In the genomic region with DNA sequence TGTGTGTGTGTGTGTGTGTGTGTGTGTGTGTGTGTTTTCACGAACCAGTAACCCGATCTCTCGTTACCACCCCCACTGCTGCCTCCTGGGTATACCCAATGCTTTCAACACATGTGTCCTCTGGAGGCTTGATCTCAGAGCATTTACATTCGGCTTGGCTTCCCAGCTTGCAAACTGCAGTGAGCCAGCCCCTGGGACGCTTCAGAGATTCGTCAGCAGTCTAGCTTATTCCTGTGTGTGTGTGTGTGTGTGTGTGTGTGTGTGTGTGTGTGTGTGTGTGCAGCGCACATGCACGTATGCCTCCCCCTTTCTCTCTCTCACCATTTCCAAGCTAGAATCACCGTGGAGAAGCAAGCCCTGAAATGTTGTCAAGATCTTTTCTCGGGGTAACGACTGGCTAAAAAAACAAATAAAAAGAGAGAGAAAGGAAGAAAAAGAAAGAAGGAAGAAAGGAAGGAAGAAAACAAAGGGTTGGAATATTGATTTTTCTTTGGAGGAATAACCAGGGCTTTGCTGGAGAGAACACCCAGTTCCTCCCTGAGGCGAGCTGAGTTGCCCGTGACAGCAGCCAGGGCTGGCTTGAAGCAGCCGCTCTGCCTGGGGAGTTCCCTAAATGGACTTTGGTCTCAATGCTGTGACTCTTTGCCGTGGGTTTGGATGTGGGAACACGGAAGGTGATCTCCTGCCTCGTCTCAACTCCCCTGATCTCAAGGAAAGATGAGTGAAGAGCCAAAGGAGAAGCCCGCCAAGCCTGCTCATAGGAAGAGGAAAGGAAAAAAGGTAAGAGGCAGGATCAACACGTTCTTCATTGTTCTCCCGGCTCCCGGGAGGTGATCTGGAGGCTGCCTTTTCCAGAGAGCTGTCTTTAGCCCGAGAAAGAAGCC, we compare ENCODE assay signal across 8 mouse cellular contexts.
DNase-seq lines count a peak whose midpoint lies in the region; ATAC-seq and TF ChIP-seq lines count a peak whose summit lies in the region.

No protein-coding gene starts in this region.

- peak overlapping the region; percentile 79 for H3ac ChIP-seq in C2C12 (ENCODE audit: control insufficient read depth, insufficient read length, low read depth)

- H3K27ac ChIP-seq in forebrain, embryonic 16.5 days (ENCODE audit: low read length): peak overlapping the region; percentile 89
- H3K27ac ChIP-seq in layer of hippocampus, adult 2 months: peak overlapping the region; percentile 96
- H3K27ac ChIP-seq in liver, postnatal 0 days (ENCODE audit: low read depth): peak overlapping the region; percentile 30; the same call in 1 of the 2 replicates

- TF ChIP-seq EP300 in liver, postnatal 0 days (IDR thresholded peaks at IDR 0.05; ENCODE audit: low read depth): no peak

- H3K79me3 ChIP-seq in C2C12 (ENCODE audit: low read depth): peaks cover 6% of the 10 kb centered on the region

- no peaks in the 10 kb centered on the region for H3K36me3 ChIP-seq in C2C12 (ENCODE audit: control insufficient read depth, insufficient read depth)
- H3K36me3 ChIP-seq in forebrain, embryonic 16.5 days (ENCODE audit: control insufficient read depth, insufficient read depth): no peaks in the 10 kb centered on the region
- H3K36me3 ChIP-seq in liver, postnatal 0 days (replicated peaks; ENCODE audit: insufficient read depth, low read length): no peaks in the 10 kb centered on the region

- peak overlapping the region; percentile 72 for H3K9ac ChIP-seq in forebrain, embryonic 16.5 days (replicated peaks; ENCODE audit: low read depth, low read length)
- H3K9ac ChIP-seq in liver, postnatal 0 days (replicated peaks): peak overlapping the region; percentile 34; the same call in 1 of the 2 replicates

- peak; percentile 82 for ATAC-seq in forebrain, embryonic 16.5 days
- peak; percentile 85 for ATAC-seq in liver, postnatal 0 days
- no peak for ATAC-seq in erythroid progenitor cell, adult 5-6 weeks (replicated peaks; ENCODE audit: low FRiP score, poor library complexity, severe bottlenecking)

- intact Hi-C loops in heart, postnatal 36 days (cut with DNase I): loop anchor here (5.0 kb wide), 2 partner anchors 39 to 119 kb away; no protein-coding TSS in a partner anchor

- H3K79me2 ChIP-seq in C2C12 (ENCODE audit: control insufficient read depth, insufficient read depth): peaks cover 36% of the 10 kb centered on the region

- no peaks in the 10 kb centered on the region for H3K9me3 ChIP-seq in forebrain, embryonic 16.5 days (ENCODE audit: control insufficient read depth, low read length)
- H3K9me3 ChIP-seq in liver, postnatal 0 days (ENCODE audit: low read length): no peaks in the 10 kb centered on the region

- H3K4me3 ChIP-seq in C2C12 (ENCODE audit: insufficient read depth, poor library complexity, severe bottlenecking): peak overlapping the region; percentile 27
- H3K4me3 ChIP-seq in forebrain, embryonic 16.5 days (replicated peaks; ENCODE audit: low read length): peak overlapping the region; percentile 61
- H3K4me3 ChIP-seq in layer of hippocampus, adult 2 months: peak overlapping the region; percentile 80
- H3K4me3 ChIP-seq in liver, postnatal 0 days (ENCODE audit: low read depth, low read length): peak overlapping the region; percentile 40

- peaks cover 26% of the 10 kb centered on the region for H3K4me1 ChIP-seq in forebrain, embryonic 16.5 days (replicated peaks; ENCODE audit: control insufficient read depth, insufficient read depth, low read length)
- peaks cover 3% of the 10 kb centered on the region; the same call in 1 of the 2 replicates for H3K4me1 ChIP-seq in liver, postnatal 0 days (ENCODE audit: insufficient read depth)

- H3K27me3 ChIP-seq in C2C12 (ENCODE audit: control insufficient read depth, insufficient read depth, insufficient read length): no peaks in the 10 kb centered on the region
- no peaks in the 10 kb centered on the region for H3K27me3 ChIP-seq in forebrain, embryonic 16.5 days (replicated peaks; ENCODE audit: control insufficient read depth, insufficient read depth, low read length)
- H3K27me3 ChIP-seq in liver, postnatal 0 days (ENCODE audit: insufficient read depth, low read length): no peaks in the 10 kb centered on the region

- 2% methylated on average over 22 of the region's 22 CpGs for WGBS in forebrain, embryonic 16.5 days
- 13% methylated on average over 22 of the region's 22 CpGs for WGBS in liver, postnatal 0 days (ENCODE audit: insufficient replicate concordance)

- peak overlapping the region; percentile 61 for H3K4me2 ChIP-seq in forebrain, embryonic 16.5 days (ENCODE audit: low read length)
- H3K4me2 ChIP-seq in liver, postnatal 0 days (ENCODE audit: low read depth, low read length): peak overlapping the region; percentile 68

- peak; percentile 41 to 55 for DNase-seq in cerebellum, adult 18-20 months
- DNase-seq in heart, postnatal 36 days: peak; percentile 28 to 49
- peak; percentile 57 to 62 for DNase-seq in layer of hippocampus, adult 2 months (ENCODE audit: low spot score in 2 of 2)
- peak; percentile 26 for DNase-seq in liver, postnatal 0 days
- peak; percentile 70 for DNase-seq in right cerebral cortex, adult 2 months (ENCODE audit: low spot score in 2 of 2)

- no peak for TF ChIP-seq CTCF in C2C12 (IDR thresholded peaks at IDR 0.05; ENCODE audit: control insufficient read depth, insufficient read depth, insufficient read length)
- no peak for TF ChIP-seq CTCF in layer of hippocampus, adult 2 months (conservative IDR thresholded peaks at IDR 0.05)
- TF ChIP-seq CTCF in liver, postnatal 0 days (IDR thresholded peaks at IDR 0.05; ENCODE audit: low read depth): no peak

TF ChIP-seq in C2C12, 6 proteins besides CTCF, POLR2A, EP300 and RAD21:
- TF ChIP-seq MAX (IDR thresholded peaks at IDR 0.05) (peak; percentile 27), FOSL1 (IDR thresholded peaks at IDR 0.05; ENCODE audit: insufficient read depth, low read length, poor library complexity, severe bottlenecking) (no peak)
TF ChIP-seq in C2C12: peak in this region for 1.

Comparison
In these comparisons a context has a peak if more than half of its experiments do, and no peak if none do; other contexts are left out.
1. H3K4me3 ChIP-seq: peak in every context shown above with its lines; median percentile 80 in layer of hippocampus, adult 2 months; 61 in forebrain, embryonic 16.5 days; 40 in liver, postnatal 0 days; 27 in C2C12.
2. H3K27ac ChIP-seq: peak in every context shown above with its lines; median percentile 96 in layer of hippocampus, adult 2 months; 89 in forebrain, embryonic 16.5 days; 30 in liver, postnatal 0 days.